Mouse (Mus musculus) heart, adult 2 months (tissue): ENCODE results near the gene Clic3. TPM values are rescaled to one million over a fixed set of nuclear protein-coding genes. Genes with fewer than 3 reads are reported as not detected.

Experiments used
- DNase-seq, 2 experiments: peaks; one replicate each; pipeline ENCODE4 v3.0.0; 2021
- H3K27ac ChIP-seq: fragments of 200-600 bp; 2 replicates; pipeline ENCODE4 v1.8.1; 2022
- H3K27me3 ChIP-seq: fragments of 200-500 bp; 2 replicates; pipeline ENCODE4 v1.6.1; 2012; ENCODE audit warnings: mild to moderate bottlenecking, low read length, inconsistent platforms, mixed read lengths; ENCODE audit not compliant: control insufficient read depth, insufficient read depth
- H3K36me3 ChIP-seq: fragments of 200-500 bp; 2 replicates; pipeline ENCODE4 v1.6.1; 2012; ENCODE audit warnings: low read length, inconsistent platforms; ENCODE audit not compliant: control insufficient read depth, insufficient read depth
- H3K4me1 ChIP-seq: fragments of 200-500 bp; 2 replicates; pipeline ENCODE4 v1.6.1; 2011; ENCODE audit warnings: low read length; ENCODE audit not compliant: control insufficient read depth, insufficient read depth
- H3K4me3 ChIP-seq: fragments of 200-600 bp; 2 replicates; pipeline ENCODE4 v1.8.1; 2022
- H3K79me2 ChIP-seq: fragments of 200-500 bp; replicated peaks from 2 replicates; pipeline ENCODE4 v1.6.1; 2012; ENCODE audit warnings: mild to moderate bottlenecking, inconsistent platforms, low read length, moderate library complexity, mixed read lengths; ENCODE audit not compliant: control insufficient read depth, insufficient read depth
- H3K9ac ChIP-seq: fragments of 200-500 bp; 2 replicates; pipeline ENCODE4 v1.6.1; 2012; ENCODE audit warnings: low read depth, mild to moderate bottlenecking, control low read depth, inconsistent platforms, low read length, mixed read lengths
- CTCF ChIP-seq: fragments of 200-600 bp; IDR thresholded peaks from 2 replicates; pipeline ENCODE4 v1.8.1; 2022; ENCODE audit warnings: antibody characterized with exemption, mild to moderate bottlenecking, moderate library complexity
- EP300 ChIP-seq: fragments of 200-500 bp; IDR thresholded peaks from 2 replicates; pipeline ENCODE4 v1.6.1; 2011; ENCODE audit warnings: low read depth, low read length, control low read depth; ENCODE audit not compliant: insufficient read depth
- POLR2A ChIP-seq: fragments of 200-500 bp; IDR thresholded peaks from 2 replicates; pipeline ENCODE4 v1.6.1; 2011; ENCODE audit warnings: mild to moderate bottlenecking, low read depth, low read length, control low read depth; ENCODE audit not compliant: insufficient read depth
- WGBS: fragments of 180-500 bp; shearing (Covaris S2); methylation state at CpG from one replicate; pipeline ENCODE4 v1.1.7; 2018; 5-methylcytosine and 5-hydroxymethylcytosine counted together
- intact Hi-C: fragments of 180-260 bp; cut with DNase I; formaldehyde crosslinking; loops from one replicate; pipeline ENCODE4 v1.15.1; 2025
- polyA plus RNA-seq: library from polyadenylated mRNA; depleted of rRNA; stranded (reverse); fragments of >200 nt; gene quantifications from 2 replicates; pipeline ENCODE4 v1.2.3, GENCODE M21; 2012
- total RNA-seq, 2 experiments: library from RNA; stranded (reverse); gene quantifications; 2 replicates each; pipeline ENCODE4 v1.2.3; 2021

Gene Clic3
- total and polyA plus RNA-seq, 3 experiments = 1.4 to 7.4 (median 1.8) TPM

GRCm38 (mm10) chr2:25487965-25488670, 31.5 kb downstream of the Clic3 start:
- DNase-seq = no peak
- 84% methylated on average over 6 of the region's 6 CpGs for WGBS
- intact Hi-C loops = no loop called here

DNA sequence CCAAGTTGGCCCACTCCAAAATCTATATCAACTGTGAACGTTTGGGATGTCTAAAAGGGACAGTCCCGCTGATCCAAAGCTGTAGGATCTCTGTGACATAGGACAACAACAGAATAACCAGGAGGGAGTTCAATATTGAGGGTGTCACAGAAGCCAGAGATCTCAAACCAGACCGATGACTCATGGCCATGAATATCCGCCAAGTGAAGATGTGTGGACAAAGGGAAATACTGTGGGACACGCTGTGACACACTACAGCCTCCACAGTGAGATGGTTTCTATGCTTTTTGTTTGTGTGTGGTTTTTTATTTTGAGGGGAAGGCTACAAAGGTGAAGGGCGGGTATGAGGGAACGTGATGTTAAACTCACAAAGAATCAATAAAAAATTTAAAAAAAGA, 32.0 kb downstream of the Clic3 start:
- no peaks in the 10 kb centered on the region for H3K79me2 ChIP-seq

More at GRCm38 (mm10) chr2:25487965-25488670, 31.5 kb downstream of the Clic3 start:
- Histone ChIP-seq H3K27me3 (no peaks in the 10 kb centered on the region), H3K9ac (no peak overlapping the region), H3K27ac (no peak overlapping the region), H3K4me3 (no peak overlapping the region), H3K36me3 (no peaks in the 10 kb centered on the region), H3K4me1 (no peaks in the 10 kb centered on the region), H3K79me2 (no peaks in the 10 kb centered on the region)
- no peak for TF ChIP-seq CTCF
- TF ChIP-seq POLR2A = no peak
- no peak for TF ChIP-seq EP300

GRCm38 (mm10) chr2:25492988-25493387, 36.4 kb downstream of the Clic3 start:
- no peak for DNase-seq
- Histone ChIP-seq H3K4me3 (no peak overlapping the region), H3K9ac (no peak overlapping the region), H3K36me3 (no peaks in the 10 kb centered on the region), H3K27ac (no peak overlapping the region), H3K27me3 (no peaks in the 10 kb centered on the region), H3K4me1 (no peaks in the 10 kb centered on the region), H3K79me2 (no peaks in the 10 kb centered on the region)
- WGBS = 81% methylated on average over 5 of the region's 5 CpGs
- intact Hi-C loops = no loop called here
- TF ChIP-seq EP300 (no peak), CTCF (no peak), POLR2A (no peak)

More for the DNA sequence above, 32.0 kb downstream of the Clic3 start:
- H3K4me1 ChIP-seq = no peaks in the 10 kb centered on the region
- no peak for DNase-seq
- intact Hi-C loops = no loop called here
- H3K9ac ChIP-seq = no peak overlapping the region
- no peak overlapping the region for H3K4me3 ChIP-seq
- H3K27me3 ChIP-seq = no peaks in the 10 kb centered on the region
- no peaks in the 10 kb centered on the region for H3K36me3 ChIP-seq
- H3K27ac ChIP-seq = no peak overlapping the region
- TF ChIP-seq EP300 (no peak), POLR2A (no peak), CTCF (no peak)
- WGBS = 50% methylated on average over 7 of the region's 7 CpGs

DNA sequence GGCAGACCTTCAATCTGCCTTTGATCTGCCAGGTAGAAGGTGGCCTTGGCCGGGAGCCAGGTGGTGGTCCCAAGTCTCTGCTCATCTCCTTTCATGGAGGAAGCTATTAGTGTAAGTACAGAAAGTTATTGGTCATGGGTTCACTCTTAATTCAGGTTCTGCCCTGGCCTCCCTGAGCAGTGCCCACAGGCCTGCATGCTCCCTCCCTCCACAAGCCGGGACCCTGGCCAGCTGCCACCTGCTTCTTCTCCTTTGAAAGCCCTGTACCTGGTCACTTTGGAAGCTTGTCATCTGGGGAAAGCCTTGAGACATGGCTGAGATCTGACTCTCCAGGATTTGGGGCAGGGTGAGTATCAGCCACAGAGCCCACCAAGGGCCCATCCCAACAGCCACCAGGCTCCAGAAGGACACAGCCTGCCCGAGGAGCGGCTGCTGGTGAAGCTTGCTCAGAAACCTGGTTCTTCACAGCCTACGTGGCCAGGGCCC, 36.9 kb downstream of the Clic3 start, which contains the start of gene Lcn12:
Gene Lcn12, minus strand, starts transcription at position 436 of the 486 bp plus-strand sequence.
- DNase-seq = no peak
- Histone ChIP-seq H3K4me1 (no peaks in the 10 kb centered on the region), H3K79me2 (no peaks in the 10 kb centered on the region), H3K9ac (no peak within 1 kb of the TSS), H3K27me3 (no peaks in the 10 kb centered on the region), H3K27ac (no peak within 1 kb of the TSS), H3K36me3 (no peaks in the 10 kb centered on the region), H3K4me3 (no peak within 1 kb of the TSS)
- intact Hi-C loops = no loop called here
- WGBS = 77% methylated on average over 5 of the region's 5 CpGs
- TF ChIP-seq CTCF (no peak), POLR2A (no peak), EP300 (no peak)

DNA sequence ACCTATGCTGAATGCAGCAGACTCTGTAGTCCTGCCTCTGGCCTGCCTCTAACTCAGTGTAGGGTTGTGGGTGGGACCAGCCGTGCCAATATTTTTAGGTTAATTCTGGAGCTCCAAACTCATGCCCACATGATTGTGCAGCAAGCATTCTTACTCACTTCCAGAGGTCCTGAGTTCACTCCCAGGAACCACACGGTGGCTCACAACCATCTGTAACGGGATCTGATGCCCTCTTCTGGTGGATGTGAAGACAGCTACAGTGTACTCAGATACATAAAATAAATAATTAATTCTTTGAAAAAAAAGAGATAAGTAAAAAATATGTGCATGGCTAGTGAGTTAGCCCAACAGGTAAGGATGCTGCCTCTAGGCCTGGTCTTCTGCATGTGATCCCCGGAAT, 39.8 kb downstream of the Clic3 start:
- Histone ChIP-seq H3K9ac (no peak overlapping the region), H3K79me2 (no peaks in the 10 kb centered on the region)
- intact Hi-C loops = no loop called here

DNA sequence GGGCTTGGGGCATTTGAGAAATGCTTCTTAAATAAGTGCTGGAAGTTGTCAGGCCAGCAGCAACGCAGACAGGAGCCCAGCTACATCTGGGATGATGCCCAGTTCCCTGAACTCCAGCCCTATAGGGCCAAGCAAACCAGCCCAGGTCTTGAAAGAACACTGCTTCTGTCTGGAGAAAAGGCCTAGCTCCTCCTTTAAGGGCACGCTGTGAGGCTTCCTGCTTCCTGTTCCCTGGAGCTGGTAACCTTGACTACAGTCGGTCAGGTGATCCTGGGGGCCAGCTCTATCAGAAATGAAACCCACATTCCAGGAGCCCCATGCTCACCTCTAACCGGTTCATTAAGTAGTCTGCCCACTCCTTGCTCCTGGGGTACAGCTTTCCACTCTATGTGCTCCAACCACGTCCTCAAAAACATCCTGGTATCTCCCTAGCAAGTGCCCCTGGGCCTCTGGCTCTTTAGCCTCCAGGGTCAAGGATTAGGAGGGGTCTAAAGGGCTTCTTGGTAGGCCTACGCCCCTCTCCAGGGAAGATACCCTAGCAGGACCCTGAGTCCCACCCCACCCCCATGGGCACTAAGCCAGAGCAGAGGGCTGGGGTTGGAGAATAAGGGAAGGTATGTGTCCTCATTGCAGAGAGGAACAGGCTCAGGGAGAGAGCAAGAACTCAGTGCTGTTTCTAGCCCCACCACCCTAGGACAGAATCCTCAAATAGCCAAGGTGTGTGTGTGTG, 41.4 kb downstream of the Clic3 start:
- Histone ChIP-seq H3K79me2 (no peaks in the 10 kb centered on the region), H3K27me3 (no peaks in the 10 kb centered on the region), H3K36me3 (no peaks in the 10 kb centered on the region), H3K9ac (no peak overlapping the region), H3K27ac (no peak overlapping the region), H3K4me1 (peaks cover 6% of the 10 kb centered on the region), H3K4me3 (no peak overlapping the region)
- WGBS = 37% methylated on average over 6 of the region's 6 CpGs
- no peak for TF ChIP-seq CTCF
- TF ChIP-seq EP300 = no peak
- no peak for TF ChIP-seq POLR2A
- intact Hi-C loops = no loop called here
- no peak for DNase-seq

More for the DNA sequence above, 39.8 kb downstream of the Clic3 start:
- H3K4me3 ChIP-seq = no peak overlapping the region
- H3K4me1 ChIP-seq = peaks cover 4% of the 10 kb centered on the region
- DNase-seq = no peak
- no peak overlapping the region for H3K27ac ChIP-seq
- TF ChIP-seq POLR2A (no peak), CTCF (peak; percentile 59)
- no peaks in the 10 kb centered on the region for H3K36me3 ChIP-seq
- 44% methylated on average over 4 of the region's 4 CpGs for WGBS
- no peaks in the 10 kb centered on the region for H3K27me3 ChIP-seq
